Mouse (Mus musculus) central nervous system, embryonic 18 days (tissue): ENCODE results near the gene Gm20518. TPM values are rescaled to one million over a fixed set of nuclear protein-coding genes. Genes with fewer than 3 reads are reported as not detected.

Experiments
- polyA plus RNA-seq: library from polyadenylated mRNA; depleted of rRNA; stranded (reverse); fragments of >200 nt; gene quantifications from 2 replicates; pipeline ENCODE4 v1.2.3, GENCODE M21; 2012; rRNA removed

Gm20518 gene
- polyA plus RNA-seq = 2.6 and 2.9 TPM in 2 replicates

GRCm38 (mm10) chr16:17891567-17891959 lies at the start of gene Gm20518:
TSS of gene Gm20518 (minus strand) at chr16:17891671.

GRCm38 (mm10) chr16:17928087-17928580 lies 36.7 kb upstream of the Gm20518 start, which contains the start of gene Slc25a1:
TSS of gene Slc25a1 (minus strand) at chr16:17928219.

GRCm38 (mm10) chr16:17914307-17915249 lies 23.1 kb upstream of the Gm20518 start, which contains the start of gene Gsc2:
TSS of gene Gsc2 (minus strand) at chr16:17915059.

GRCm38 (mm10) chr16:17911052-17911595 lies 19.7 kb upstream of the Gm20518 start, which contains the start of gene Ess2:
TSS of gene Ess2 (minus strand) at chr16:17911348.

GRCm38 (mm10) chr16:17898462-17898861 lies 7.0 kb upstream of the Gm20518 start, which contains the start of the genes Dgcr2 and Tssk2:
TSS of gene Dgcr2 (minus strand) at chr16:17898562.
TSS of gene Tssk2 (plus strand) at chr16:17898637.

GRCm38 (mm10) chr16:17893923-17894322 lies 2.5 kb upstream of the Gm20518 start, which contains the start of gene Tssk1:
TSS of gene Tssk1 (plus strand) at chr16:17894223.

GRCm38 (mm10) chr16:17838051-17838450 lies 53.4 kb downstream of the Gm20518 start, which contains the start of gene Car15:
TSS of gene Car15 (minus strand) at chr16:17838364.

GRCm38 (mm10) chr16:17832821-17833220 lies 58.6 kb downstream of the Gm20518 start, which contains the start of gene B830017H08Rik:
TSS of gene B830017H08Rik (plus strand) at chr16:17833121.

GRCm38 (mm10) chr16:17796971-17797811 lies 94.3 kb downstream of the Gm20518 start, which contains the start of gene Scarf2:
TSS of gene Scarf2 (plus strand) at chr16:17797282.

Other genes starting within 250 kb of the Gm20518 start
- gene Ccdc74a, start 245.2 kb downstream of the Gm20518 start, polyA plus RNA-seq = 14.4 and 16.5 TPM in 2 replicates
- gene Med15, start 158.8 kb downstream of the Gm20518 start, polyA plus RNA-seq = 47.0 and 59.7 TPM in 2 replicates
- 114 and 117 TPM in 2 replicates for gene Klhl22, start 132.1 kb downstream of the Gm20518 start, polyA plus RNA-seq
- 6.4 and 9.0 TPM in 2 replicates for gene Scarf2, start 94.4 kb downstream of the Gm20518 start, polyA plus RNA-seq
- 6.2 and 6.7 TPM in 2 replicates for gene B830017H08Rik, start 58.5 kb downstream of the Gm20518 start, polyA plus RNA-seq
- gene Car15, start 53.3 kb downstream of the Gm20518 start, polyA plus RNA-seq = 12.7 TPM in 2 replicates
- gene Tssk1, start 2.6 kb upstream of the Gm20518 start, polyA plus RNA-seq = 0.03 TPM in 2 replicates
- 101 and 111 TPM in 2 replicates for gene Dgcr2, start 6.9 kb upstream of the Gm20518 start, polyA plus RNA-seq
- not detected in 2 replicates for gene Tssk2, start 7.0 kb upstream of the Gm20518 start, polyA plus RNA-seq
- 46.0 and 47.1 TPM in 2 replicates for gene Ess2, start 19.7 kb upstream of the Gm20518 start, polyA plus RNA-seq
- 0.17 and 0.47 TPM in 2 replicates for gene Gsc2, start 23.4 kb upstream of the Gm20518 start, polyA plus RNA-seq
- 99.6 and 111 TPM in 2 replicates for gene Slc25a1, start 36.5 kb upstream of the Gm20518 start, polyA plus RNA-seq
- not detected in 2 replicates for gene Vpreb2, start 88.8 kb upstream of the Gm20518 start, polyA plus RNA-seq
- gene Dgcr6, start 161.2 kb upstream of the Gm20518 start, polyA plus RNA-seq = 111 and 117 TPM in 2 replicates
- 6.3 and 8.4 TPM in 2 replicates for gene Prodh, start 198.5 kb upstream of the Gm20518 start, polyA plus RNA-seq
- gene Rtn4r, start 236.0 kb upstream of the Gm20518 start, polyA plus RNA-seq = 68.5 and 70.7 TPM in 2 replicates